Mouse (Mus musculus) layer of hippocampus, adult 9-10 months (tissue): ENCODE measurements at regions not wholly inside any gene's neighbourhood (a gene's known extent, or its start where the extent isn't known, plus 50 kb on each side); places are given as distances from the start of the nearest gene placed in this dataset.

Source experiments
- DNase-seq: peaks from one replicate; pipeline ENCODE4 v3.0.0; 2022; ENCODE audit warnings: low spot score

GRCm38 (mm10) chr7:76146385-76146784 lies 83.3 kb upstream of the Agbl1 start:
- no peak for DNase-seq

DNA sequence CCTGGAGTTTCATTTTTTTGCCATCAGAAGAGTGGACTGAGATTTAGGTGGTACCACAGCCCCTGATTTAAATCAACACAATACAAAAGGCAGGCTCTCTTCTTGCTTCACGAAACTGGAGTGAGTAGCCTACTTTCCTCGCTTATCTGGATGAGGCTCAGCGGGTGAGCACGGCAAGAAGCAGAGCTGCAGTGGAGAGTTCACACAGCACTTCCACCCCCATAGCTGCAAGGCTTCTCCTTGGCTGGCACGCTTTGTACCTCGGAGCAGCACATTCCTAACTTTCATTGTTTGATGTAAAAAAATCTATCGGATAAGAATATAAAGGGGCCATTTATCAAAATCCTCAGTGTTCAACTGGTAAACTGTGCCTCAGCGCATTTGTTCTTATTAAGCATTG lies 72.8 kb upstream of the Agbl1 start:
- DNase-seq, result no peak

- no peak for DNase-seq
Measured at GRCm38 (mm10) chr7:76164191-76164590, 65.5 kb upstream of the Agbl1 start.

DNA sequence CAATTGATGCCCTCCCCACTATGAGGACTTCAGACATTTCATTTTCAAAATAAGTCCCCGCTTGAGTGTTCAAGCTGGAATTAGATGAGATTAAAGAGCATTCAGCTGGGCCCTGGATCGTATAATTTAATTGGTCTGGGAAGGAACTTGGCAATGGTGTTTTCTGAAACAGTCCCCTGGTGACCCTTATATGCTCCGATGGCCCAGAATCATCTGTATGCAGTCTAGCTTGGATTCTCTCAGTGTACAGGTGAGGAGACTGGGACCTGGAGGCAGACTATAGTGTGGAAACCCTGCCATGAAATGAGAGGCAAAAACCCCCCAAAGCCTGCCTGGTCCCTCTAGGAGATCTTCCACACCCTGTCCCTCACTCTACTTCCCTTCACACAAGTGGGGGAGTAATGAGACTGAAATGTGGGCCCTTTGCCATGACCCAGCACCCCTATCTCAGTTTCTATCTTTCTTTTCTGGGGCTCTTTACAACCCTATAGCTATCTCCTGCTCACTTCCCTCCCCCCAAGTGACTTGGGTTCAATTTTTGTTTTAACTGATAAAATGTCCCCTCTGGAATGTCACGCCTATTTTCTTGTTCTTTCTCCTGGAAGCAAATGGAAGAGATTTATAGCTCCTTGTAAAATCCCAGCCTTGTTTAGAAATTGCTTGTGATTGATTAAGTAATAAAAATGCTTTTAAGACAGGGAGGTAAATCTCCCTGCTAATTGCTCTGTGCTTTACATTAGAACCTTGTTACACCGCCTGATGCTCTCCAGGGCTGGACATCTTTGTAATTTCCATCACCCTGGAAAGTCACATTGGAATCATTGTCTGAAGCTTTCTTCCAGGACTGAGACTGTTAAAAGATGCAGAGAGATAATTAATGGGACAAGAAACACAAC lies 64.7 kb upstream of the Agbl1 start:
- DNase-seq, result no peak

DNA sequence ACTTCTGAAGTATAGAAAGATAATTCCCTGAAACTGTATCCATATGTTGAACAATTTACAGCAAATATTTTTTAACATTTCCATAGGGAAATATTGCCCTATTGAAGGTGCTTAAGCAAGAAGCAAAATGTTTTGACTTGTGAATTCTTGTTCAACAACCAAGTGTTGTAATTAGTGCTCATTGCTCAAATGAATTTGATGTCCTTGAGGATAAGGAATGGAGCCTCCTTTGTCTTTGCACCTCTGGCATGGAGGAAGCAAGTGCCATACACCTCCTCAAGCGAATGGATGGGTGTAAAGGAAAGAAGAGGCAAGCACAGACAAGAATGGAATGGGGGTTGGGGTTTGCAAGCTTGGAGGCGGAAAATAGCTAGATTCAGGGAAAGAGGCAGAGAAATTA lies 59.2 kb upstream of the Agbl1 start:
- no peak for DNase-seq

GRCm38 (mm10) chr7:76176235-76176634 lies 53.5 kb upstream of the Agbl1 start:
- DNase-seq, result no peak

DNA sequence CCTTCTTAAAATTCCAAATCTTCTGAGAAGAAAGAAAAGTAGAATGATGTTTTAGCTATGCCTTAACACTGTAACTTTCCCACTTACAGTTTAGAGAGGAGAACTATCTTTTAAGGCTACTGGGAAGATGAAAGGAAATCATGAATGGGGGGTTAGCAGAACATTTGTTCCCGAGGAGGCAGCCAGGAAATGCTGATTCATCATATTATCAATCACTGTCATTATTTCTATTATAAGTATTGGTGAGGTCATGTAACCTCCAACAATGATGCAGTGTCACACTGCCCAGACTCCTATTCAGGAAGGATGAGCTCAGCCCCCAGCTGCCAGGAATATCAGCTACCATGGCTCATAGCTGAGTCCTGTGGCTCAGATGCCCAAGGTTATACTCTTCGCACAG lies 52.3 kb upstream of the Agbl1 start:
- DNase-seq, result no peak
